Mouse (Mus musculus) ovary, adult 2 months (tissue): ENCODE data around the gene Cherp. TPM values are rescaled to one million over a fixed set of nuclear protein-coding genes. Genes with fewer than 3 reads are reported as not detected.

Experiments
- polyA plus RNA-seq: library from polyadenylated mRNA; depleted of rRNA; stranded (reverse); fragments of >200 nt; gene quantifications from 2 replicates; pipeline ENCODE4 v1.2.3, GENCODE M21; 2012; rRNA removed

Cherp gene
- polyA plus RNA-seq: 59.9 and 80.5 TPM in 2 replicates

DNA sequence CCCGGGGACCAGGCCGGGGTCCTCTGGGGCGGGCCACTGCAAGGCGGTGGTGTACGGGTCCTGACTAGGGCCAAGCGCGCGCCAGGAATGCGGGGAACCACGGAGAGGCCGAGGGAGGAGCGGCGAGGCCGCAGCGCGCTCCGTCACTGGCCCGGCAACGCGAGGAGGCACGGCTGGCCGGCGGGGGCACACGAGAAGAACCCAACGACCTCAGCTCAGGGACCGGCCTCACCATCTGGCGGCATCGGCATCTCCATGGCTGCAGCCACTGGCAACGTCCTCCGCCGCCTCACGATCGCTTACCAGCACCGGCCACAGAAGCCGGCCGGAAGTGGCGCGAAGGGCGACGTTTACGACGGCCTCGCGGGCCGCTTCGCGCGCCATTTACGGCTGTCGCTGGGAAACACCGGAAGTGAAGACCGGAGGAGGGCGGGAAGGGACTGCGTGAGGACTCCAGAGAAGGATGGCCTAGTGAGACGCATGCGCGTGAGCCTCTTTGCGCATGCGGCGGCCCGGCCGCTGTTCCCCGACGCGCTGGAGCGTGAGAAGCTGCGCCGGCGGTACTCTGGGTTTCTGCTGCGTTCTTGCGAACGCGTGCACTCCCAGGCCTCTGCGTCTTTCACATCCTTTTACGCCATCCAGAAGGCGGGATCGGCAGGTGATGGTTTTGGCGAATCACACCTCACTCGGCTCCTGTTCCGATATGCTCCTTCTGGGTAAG, at the start of gene Cherp:
TSS of gene Cherp (minus strand) at position 401 of the 721 bp plus-strand sequence.

DNA sequence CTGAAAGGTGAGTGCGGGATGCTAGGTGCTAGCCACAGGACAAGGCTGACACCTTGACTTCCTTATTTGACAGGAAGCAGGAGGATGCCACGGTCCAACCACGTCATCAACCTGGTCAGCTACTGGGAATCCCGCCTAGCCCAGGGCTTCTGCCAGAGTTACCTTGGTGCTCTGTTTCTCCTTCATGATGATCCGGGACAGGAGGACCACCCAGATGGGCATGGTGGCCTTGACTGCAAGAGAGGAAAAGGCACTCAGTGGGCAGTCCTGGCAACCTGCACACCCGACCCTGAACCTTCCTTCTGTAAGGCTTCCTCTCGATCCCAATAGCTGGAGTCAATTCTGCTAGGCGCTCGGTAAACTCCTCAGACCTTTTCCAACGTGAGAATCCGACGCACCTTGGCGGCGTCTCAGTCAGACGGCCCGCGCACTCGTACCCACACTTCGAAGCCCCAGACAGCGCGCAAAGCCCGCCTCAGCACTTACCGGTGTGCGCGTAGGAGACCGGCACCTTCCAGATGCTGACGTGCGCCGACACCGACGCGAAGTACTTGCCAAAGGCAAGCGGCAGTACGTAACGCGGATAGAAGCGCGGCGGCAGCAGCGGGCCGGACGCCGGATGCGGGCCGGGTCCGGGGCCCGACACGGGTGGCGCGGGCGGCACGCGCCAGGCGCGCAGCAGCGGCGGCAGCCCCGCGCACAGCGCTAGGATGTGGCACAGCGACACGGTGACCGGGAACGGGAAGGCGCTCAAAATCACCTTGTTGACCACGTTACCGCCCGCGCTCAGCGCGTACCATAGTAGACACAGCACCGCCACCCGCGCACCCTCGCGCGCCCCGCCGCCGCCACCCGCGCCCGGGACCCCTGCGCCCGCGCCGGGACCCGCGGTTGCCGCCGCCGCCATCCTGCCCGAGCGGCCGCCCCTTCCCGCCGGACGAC, 16.9 kb upstream of the Cherp start, which contains the start of gene Slc35e1:
TSS of gene Slc35e1 (minus strand) at position 935 of the 942 bp plus-strand sequence.

DNA sequence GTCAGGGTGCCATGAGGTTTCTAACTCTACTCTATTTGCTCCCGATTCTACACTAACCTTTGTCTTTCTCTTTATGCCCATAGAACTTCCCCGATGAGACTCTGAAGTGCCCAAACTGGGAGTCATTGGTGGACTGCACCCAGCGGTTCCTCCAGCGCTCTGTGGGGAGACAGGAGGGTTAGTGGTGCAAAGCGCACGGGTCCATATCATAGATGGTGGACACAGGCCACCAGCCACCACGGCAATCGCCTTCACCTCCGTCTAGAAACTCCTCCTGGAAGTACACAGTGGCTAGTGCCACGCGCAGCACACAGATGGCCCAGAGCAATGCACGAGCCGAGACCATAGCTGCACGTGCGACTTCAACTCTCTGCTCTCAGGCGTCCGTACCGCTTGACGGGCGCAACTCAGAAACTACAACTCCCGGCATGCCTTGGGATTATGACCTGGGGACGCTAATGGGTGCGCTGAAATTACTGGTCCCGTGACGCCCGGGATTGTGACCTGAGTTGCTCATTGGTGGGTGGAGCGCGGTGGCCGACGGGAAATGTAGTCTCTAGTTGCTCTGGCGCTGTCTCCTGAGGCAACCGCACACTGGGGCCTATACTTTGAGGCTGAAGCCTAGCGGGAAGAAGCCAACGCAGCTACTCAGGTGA, 31.6 kb downstream of the Cherp start, which contains the start of the genes Calr3 and 1700030K09Rik:
TSS of gene Calr3 (minus strand) at position 533 of the 656 bp plus-strand sequence.
TSS of gene 1700030K09Rik (plus strand) at position 543 of the 656 bp plus-strand sequence.

DNA sequence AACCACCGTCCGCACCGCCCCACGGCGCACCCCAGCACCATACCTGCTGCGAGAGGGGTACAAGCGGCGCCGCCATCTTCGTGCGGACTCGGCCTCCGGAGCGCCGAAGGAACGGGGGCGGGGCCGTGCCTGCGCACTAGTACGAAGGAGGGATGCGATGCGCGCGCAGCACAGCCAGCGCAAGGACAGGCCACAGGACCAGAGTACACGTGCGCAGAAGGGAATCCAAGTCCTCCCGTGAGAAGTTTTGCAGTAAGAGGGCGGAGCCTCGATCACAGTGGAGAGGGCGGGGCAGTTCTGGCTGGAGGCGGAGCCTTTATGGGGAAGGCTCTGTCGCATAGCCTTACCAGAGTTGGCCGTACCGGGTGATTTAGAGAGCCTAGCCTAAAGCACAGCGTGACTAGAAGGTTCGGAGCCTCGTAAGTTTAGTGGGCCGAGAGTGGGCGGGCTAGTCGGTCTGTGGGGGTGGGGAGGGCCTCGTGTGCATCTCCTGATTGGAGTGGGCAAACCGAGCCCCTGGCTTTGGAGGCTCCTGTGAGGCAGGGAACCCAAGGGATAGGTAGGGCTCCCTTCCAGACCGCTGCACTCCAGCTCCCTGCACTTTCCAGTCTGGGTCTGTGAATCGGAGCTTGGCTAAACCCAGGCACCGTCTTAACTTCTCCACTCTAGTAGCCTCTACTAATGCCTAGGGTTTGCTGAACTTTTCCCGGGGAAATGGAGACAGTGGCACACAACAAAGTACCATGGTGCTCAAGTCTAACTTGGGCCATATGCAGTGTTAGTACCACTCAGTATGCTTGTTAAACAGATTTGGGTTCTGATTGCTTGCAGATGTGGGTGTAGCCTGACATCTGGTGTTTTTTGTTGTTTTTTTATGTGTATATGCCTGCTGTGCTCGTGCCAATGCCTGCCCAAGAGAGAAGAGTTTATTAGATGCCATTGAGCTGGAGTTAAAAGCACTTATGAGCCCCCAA, 53.4 kb downstream of the Cherp start, which contains the start of gene Eps15l1:
TSS of gene Eps15l1 (minus strand) at position 99 of the 974 bp plus-strand sequence.

Other genes with a start within 250 kb of the Cherp start
- gene Ap1m1, start 235.2 kb downstream of the Cherp start, polyA plus RNA-seq: 102 and 137 TPM in 2 replicates
- 1.5 and 1.7 TPM in 2 replicates for gene Gm10282, start 170.0 kb downstream of the Cherp start, polyA plus RNA-seq
- gene Klf2, start 156.2 kb downstream of the Cherp start, polyA plus RNA-seq: 63.9 and 91.3 TPM in 2 replicates
- gene Eps15l1, start 53.8 kb downstream of the Cherp start, polyA plus RNA-seq: 51.1 and 52.0 TPM in 2 replicates
- gene Calr3, start 31.4 kb downstream of the Cherp start, polyA plus RNA-seq: 0.41 and 0.86 TPM in 2 replicates
- 15.3 and 15.7 TPM in 2 replicates for gene 1700030K09Rik, start 31.3 kb downstream of the Cherp start, polyA plus RNA-seq
- 88.6 and 92.3 TPM in 2 replicates for gene Slc35e1, start 17.4 kb upstream of the Cherp start, polyA plus RNA-seq
- 31.9 and 33.3 TPM in 2 replicates for gene Med26, start 73.0 kb upstream of the Cherp start, polyA plus RNA-seq
- gene Smim7, start 95.9 kb upstream of the Cherp start, polyA plus RNA-seq: 39.8 and 43.6 TPM in 2 replicates
- 53.7 and 58.2 TPM in 2 replicates for gene Tmem38a, start 96.8 kb upstream of the Cherp start, polyA plus RNA-seq
- 2.1 and 2.4 TPM in 2 replicates for gene Nwd1, start 171.5 kb upstream of the Cherp start, polyA plus RNA-seq
- 219 and 256 TPM in 2 replicates for gene Sin3b, start 248.1 kb upstream of the Cherp start, polyA plus RNA-seq